18 mouse cellular contexts compared by ENCODE assay signal in the genomic region with DNA sequence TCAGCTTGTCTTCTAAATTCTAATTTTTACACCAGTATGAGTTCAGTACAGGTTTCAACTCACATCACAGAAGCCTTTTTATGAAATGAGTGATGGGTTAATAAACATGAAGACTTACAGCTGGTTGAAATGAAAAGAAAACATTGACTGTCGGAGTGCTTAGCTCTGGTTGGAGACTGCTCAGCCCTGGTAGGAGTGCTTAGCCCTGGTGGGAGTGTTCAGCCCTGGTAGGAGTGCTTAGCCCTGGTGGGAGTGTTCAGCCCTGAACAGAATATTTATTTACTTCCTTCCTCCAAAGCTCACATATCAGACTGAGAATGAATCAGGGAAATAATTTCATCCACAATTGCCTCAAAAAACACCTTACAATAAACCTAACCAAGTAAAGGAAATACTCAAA.
"Had no signal": no experiment of that assay in that cellular context is flagged by ENCODE, and none has a peak within 500 bp of the region (broad histone marks: within the 10 kb centered on the region; RNA-seq: fewer than 3 reads in every experiment).

No protein-coding gene starts in this region.

- H3K4me1 ChIP-seq: midbrain, embryonic 10.5 days; midbrain, embryonic 12.5 days; neural tube, embryonic 13.5 days; neural tube, embryonic 15.5 days had no signal

- DNase-seq: lung, embryonic 14.5 days; lung, postnatal 10 days; lung, postnatal 4 days; midbrain, embryonic 14.5 days; retina, postnatal 1 day; right cerebral cortex, adult 18-20 months; right cerebral cortex, postnatal 25 days; right cerebral cortex, postnatal 4 days; spleen, adult 18-20 months; thymus, adult 18-20 months; thymus, postnatal 14 days; thymus, postnatal 36 days had no signal

- H3K4me2 ChIP-seq: lung, embryonic 14.5 days; midbrain, embryonic 12.5 days; neural tube, embryonic 13.5 days; neural tube, embryonic 15.5 days had no signal

- H3K36me3 ChIP-seq: midbrain, embryonic 10.5 days; midbrain, embryonic 12.5 days; neural tube, embryonic 13.5 days; neural tube, embryonic 15.5 days had no signal

- H3K9me3 ChIP-seq: midbrain, embryonic 10.5 days; midbrain, embryonic 12.5 days; neural tube, embryonic 13.5 days; neural tube, embryonic 15.5 days had no signal

- H3K4me3 ChIP-seq: midbrain, embryonic 10.5 days; midbrain, embryonic 12.5 days; myocyte; neural tube, embryonic 13.5 days; neural tube, embryonic 15.5 days had no signal

- H3K9ac ChIP-seq: lung, embryonic 14.5 days; midbrain, embryonic 12.5 days; neural tube, embryonic 13.5 days; neural tube, embryonic 15.5 days had no signal

- ATAC-seq: midbrain, embryonic 16.5 days had no signal

- H3K27me3 ChIP-seq: midbrain, embryonic 12.5 days; neural tube, embryonic 13.5 days; neural tube, embryonic 15.5 days had no signal

- H3K27ac ChIP-seq: midbrain, embryonic 10.5 days; midbrain, embryonic 12.5 days; neural tube, embryonic 13.5 days; neural tube, embryonic 15.5 days had no signal
